In genomic region chr8:12955880-12956279, GRCm38 (mm10) we compare ENCODE assay signal across 25 mouse cellular contexts.
"Had no signal": no experiment of that assay in that cellular context is flagged by ENCODE, and none has a peak within 500 bp of the region (broad histone marks: within the 10 kb centered on the region; RNA-seq: fewer than 3 reads in every experiment).

No protein-coding gene starts in this region.

- ATAC-seq: midbrain, embryonic 13.5 days; midbrain, embryonic 16.5 days had no signal

- H3K36me3 ChIP-seq: limb, embryonic 12.5 days; limb, embryonic 15.5 days; lung, embryonic 15.5 days had no signal

- H3K4me1 ChIP-seq: lung, embryonic 15.5 days had no signal

- H3K9ac ChIP-seq: limb, embryonic 12.5 days; limb, embryonic 15.5 days; liver, embryonic 14.5 days; lung, embryonic 15.5 days; midbrain, embryonic 13.5 days; neural tube, embryonic 12.5 days; neural tube, embryonic 15.5 days had no signal

- DNase-seq: kidney, adult 18-20 months; kidney, adult 9 months; kidney, postnatal 14 days; kidney, postnatal 4 days; layer of hippocampus, adult 9-11 months; layer of hippocampus, postnatal 36 days; left cerebral cortex, postnatal 4 days; lung, adult 18-20 months; lung, postnatal 10 days; lung, postnatal 36 days; right cerebral cortex, adult 18-20 months; right cerebral cortex, postnatal 25 days; spleen, adult 18-20 months; thymus, adult 18-20 months; thymus, postnatal 36 days had no signal

- H3K27me3 ChIP-seq: limb, embryonic 12.5 days; limb, embryonic 15.5 days; lung, embryonic 15.5 days; midbrain, embryonic 13.5 days; neural tube, embryonic 12.5 days; neural tube, embryonic 15.5 days had no signal

- H3K27ac ChIP-seq: left cerebral cortex, adult 2 months; limb, embryonic 12.5 days; limb, embryonic 15.5 days; liver, embryonic 14.5 days; lung, embryonic 15.5 days; midbrain, embryonic 13.5 days; neural tube, embryonic 12.5 days had no signal

- H3K4me3 ChIP-seq: left cerebral cortex, adult 2 months; limb, embryonic 12.5 days; limb, embryonic 15.5 days; lung, embryonic 15.5 days; midbrain, embryonic 10.5 days; midbrain, embryonic 13.5 days; neural tube, embryonic 12.5 days; neural tube, embryonic 15.5 days had no signal
